Mouse (Mus musculus) liver, adult (tissue): ENCODE measurements around the gene Ifi35.

ENCODE experiments used
- GATA4 ChIP-seq: IDR thresholded peaks from 2 replicates; pipeline ENCODE4 v1.6.1; 2014; ENCODE audit warnings: mild to moderate bottlenecking, low read length; ENCODE audit not compliant: insufficient replicate concordance

Gene Ifi35

DNA sequence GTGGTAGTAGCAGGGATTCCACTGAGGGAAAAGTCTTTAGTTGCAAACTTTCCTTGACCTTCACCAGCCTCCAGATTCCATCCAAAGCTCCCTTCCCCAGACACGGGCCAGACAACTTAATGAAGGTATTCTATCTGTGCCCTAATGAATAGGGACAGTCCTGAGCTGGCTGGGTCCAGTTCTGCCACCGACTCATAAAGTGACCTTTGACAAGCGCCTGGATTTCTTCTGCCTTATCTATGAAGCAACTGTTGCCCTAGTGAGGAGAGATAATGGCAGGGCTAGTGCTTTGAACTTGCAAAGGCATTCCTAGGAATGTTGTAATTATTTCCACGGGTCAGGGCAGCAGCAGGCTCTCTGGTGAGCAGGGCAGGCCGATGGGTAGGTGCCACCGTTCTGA is 32.7 kb downstream of the Ifi35 start:
- TF ChIP-seq GATA4 = peak; percentile 94

GRCm38 (mm10) chr11:101483804-101484203 is 35.6 kb downstream of the Ifi35 start:
- no peak for TF ChIP-seq GATA4

DNA sequence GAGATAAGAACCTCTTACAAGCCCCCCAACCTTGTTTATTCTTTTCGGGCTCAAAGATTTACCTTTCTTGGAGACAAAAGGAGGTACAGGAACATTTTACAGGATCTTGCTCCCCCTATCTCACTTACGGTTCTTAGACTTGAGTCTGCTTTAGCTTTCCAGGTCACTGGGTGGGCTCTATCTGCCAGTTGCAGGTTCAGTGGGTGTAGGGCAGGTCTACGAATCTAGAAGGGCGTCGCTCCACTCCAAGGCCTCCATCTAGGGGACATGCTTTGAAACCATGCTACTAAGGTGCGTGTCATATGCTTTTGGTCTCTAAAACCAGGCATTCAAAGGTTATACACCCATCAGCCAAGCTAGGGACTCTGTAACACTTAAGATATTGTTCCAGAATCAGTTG is 36.0 kb downstream of the Ifi35 start:
- TF ChIP-seq GATA4 = no peak

- no peak for TF ChIP-seq GATA4
Observed at GRCm38 (mm10) chr11:101484814-101485213, 36.6 kb downstream of the Ifi35 start.

- no peak for TF ChIP-seq GATA4
Observed at GRCm38 (mm10) chr11:101485509-101486028, 37.4 kb downstream of the Ifi35 start.

GRCm38 (mm10) chr11:101486126-101486525 is 37.9 kb downstream of the Ifi35 start:
- TF ChIP-seq GATA4 = no peak

DNA sequence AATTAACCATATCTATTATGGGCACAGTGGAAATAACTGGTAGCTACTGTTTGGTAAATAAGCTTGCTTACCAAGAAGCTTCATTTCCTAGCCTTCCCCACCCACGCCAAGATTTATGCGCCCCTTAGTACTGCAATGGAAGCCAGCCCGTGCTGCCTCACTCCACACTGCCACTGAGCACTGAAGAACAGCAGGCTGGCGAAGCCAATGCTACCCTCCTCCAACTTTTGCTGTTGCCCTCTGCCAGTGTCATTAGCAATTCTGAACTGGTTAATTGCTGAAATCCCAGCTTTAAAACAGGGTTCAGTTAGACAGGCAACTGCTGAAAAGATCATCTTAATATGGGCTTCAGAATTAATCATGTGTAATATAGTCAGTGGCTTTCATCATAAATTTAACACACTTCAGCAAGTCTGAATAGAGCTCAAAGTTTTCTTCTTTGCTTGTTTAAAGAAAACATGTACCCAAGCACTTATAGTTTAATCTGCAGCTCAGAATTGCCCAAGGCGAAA is 58.1 kb downstream of the Ifi35 start:
- no peak for TF ChIP-seq GATA4

- no peak for TF ChIP-seq GATA4
Observed at GRCm38 (mm10) chr11:101507090-101507489, 58.9 kb downstream of the Ifi35 start.
